Mouse (Mus musculus) embryonic fibroblast, embryonic 13.5 days (primary cell): ENCODE data around the gene Mymk.

Experiments used
- CTCF ChIP-seq: IDR thresholded peaks from 2 replicates; pipeline ENCODE4 v1.5.1; 2011; ENCODE audit warnings: mild to moderate bottlenecking, control low read depth, low read length, moderate library complexity, borderline replicate concordance; ENCODE audit not compliant: insufficient read depth
- POLR2A ChIP-seq: IDR thresholded peaks from 2 replicates; pipeline ENCODE4 v1.6.1; 2011; ENCODE audit warnings: low read depth, mild to moderate bottlenecking, control low read depth, low read length, moderate library complexity

DNA sequence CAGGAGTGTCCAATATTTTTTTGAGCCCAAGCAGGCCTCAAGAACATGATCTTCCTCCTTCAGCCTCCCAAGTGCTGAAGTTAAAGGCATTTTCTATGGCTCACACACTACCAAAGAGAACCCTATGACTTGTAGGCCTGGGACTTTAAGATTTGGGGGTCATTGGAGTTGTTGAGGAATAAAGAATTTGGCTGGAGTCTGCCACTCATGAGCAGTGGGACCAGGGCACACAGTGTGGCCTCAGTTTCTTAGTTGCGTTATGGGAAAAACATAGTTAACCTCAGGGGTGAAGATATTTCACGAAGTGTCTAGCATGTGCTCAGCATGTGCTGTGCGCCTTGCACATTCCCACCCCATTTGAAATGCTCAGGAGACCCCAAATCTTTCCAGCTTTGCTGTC lies 45.6 kb downstream of the Mymk start:
- TF ChIP-seq POLR2A = no peak
- TF ChIP-seq CTCF = no peak
